Mouse (Mus musculus): ENCODE data around the gene Gm11541. TPM values are rescaled to one million over a fixed set of nuclear protein-coding genes. Genes with fewer than 3 reads are reported as not detected.

Gene Gm11541
- polyA plus RNA-seq, 1 experiment from 2014 or later = 1.4 TPM

DNA sequence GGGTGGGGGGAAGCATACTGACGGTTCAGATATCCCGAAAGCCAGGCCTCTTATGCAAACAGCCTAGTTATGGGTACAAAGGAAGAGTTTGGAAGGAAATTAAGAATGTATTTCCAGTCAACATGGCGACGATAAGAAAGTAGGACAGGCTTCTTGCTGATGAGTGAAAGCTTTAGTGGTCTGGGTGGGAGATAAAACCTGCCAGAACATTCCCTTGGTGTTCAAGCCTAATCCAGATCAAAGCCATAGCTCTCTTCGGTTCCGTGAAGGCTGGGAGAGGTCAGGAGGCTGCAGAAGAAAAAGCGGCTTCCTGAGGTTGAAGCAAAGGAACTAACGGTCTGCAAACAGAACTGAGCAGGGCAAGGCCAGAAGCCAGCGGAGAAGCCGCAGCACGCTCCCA, 12.9 kb upstream of the Gm11541 start:
- H3K27ac ChIP-seq = peak overlapping the region; percentile 52; the same call in 1 of the 2 replicates
- 0 out of 2 replicates have a peak, but pooled peaks cover 3% of the 10 kb centered on the region for H3K4me1 ChIP-seq (replicated peaks; ENCODE audit: insufficient read depth, low read length)
- no peak overlapping the region for H3K4me3 ChIP-seq (replicated peaks; ENCODE audit: low read depth, low read length)
- no peak for TF ChIP-seq CTCF (IDR thresholded peaks at IDR 0.05; ENCODE audit: low read depth)
- no peaks in the 10 kb centered on the region for H3K9me3 ChIP-seq (replicated peaks; ENCODE audit: low read length)
- DNase-seq (ENCODE audit: low spot score) (peak; percentile 43), ATAC-seq (replicated peaks; ENCODE audit: low FRiP score, low read depth) (no peak)
- peak overlapping the region; percentile 23 for H3K4me2 ChIP-seq (ENCODE audit: low read length)
- no peaks in the 10 kb centered on the region; the same call in 1 of the 2 replicates for H3K27me3 ChIP-seq (ENCODE audit: insufficient read depth, low read length)
- WGBS = 31% methylated on average over 11 of the region's 11 CpGs
- no peaks in the 10 kb centered on the region for H3K36me3 ChIP-seq (ENCODE audit: insufficient read depth, low read length)
- 0 out of 2 replicates have a peak overlapping the region, but pooled peaks have one; percentile 13 for H3K9ac ChIP-seq (ENCODE audit: low read depth, low read length)

DNA sequence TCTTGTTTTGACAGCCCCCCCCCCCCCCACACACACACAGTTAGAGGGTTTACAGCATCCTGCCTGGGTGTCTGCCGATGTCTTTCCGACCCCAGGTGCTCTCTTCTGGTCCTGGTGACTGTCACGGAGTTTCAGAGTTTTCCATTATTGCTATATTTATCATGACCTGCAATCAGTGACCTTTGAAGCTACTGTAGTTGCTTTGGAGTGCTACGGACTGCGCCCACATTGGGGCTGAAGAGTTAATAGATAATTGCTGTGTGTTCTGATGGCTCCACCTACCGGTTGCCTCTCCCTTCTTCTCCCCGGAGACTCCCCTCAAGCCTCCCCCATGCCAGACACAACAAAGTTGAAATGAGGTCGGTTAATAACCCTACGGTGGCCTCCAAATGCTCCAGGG, 12.5 kb upstream of the Gm11541 start:
- Histone ChIP-seq H3K4me3 (replicated peaks; ENCODE audit: low read depth, low read length) (no peak overlapping the region), H3K27ac (no peak overlapping the region), H3K9me3 (replicated peaks; ENCODE audit: low read length) (no peaks in the 10 kb centered on the region), H3K4me2 (ENCODE audit: low read length) (peak overlapping the region; percentile 23), H3K27me3 (ENCODE audit: insufficient read depth, low read length) (no peaks in the 10 kb centered on the region; the same call in 1 of the 2 replicates), H3K9ac (ENCODE audit: low read depth, low read length) (no peak overlapping the region), H3K4me1 (replicated peaks; ENCODE audit: insufficient read depth, low read length) (0 out of 2 replicates have a peak, but pooled peaks cover 3% of the 10 kb centered on the region), H3K36me3 (ENCODE audit: insufficient read depth, low read length) (no peaks in the 10 kb centered on the region)
- ATAC-seq (replicated peaks; ENCODE audit: low FRiP score, low read depth) (peak; percentile 24; the same call in 1 of the 2 replicates), DNase-seq (ENCODE audit: low spot score) (peak; percentile 91)
- TF ChIP-seq CTCF (IDR thresholded peaks at IDR 0.05; ENCODE audit: low read depth) = peak; percentile 74
- 7% methylated on average over 9 of the region's 9 CpGs for WGBS

- 0 out of 2 replicates have a peak, but pooled peaks cover 3% of the 10 kb centered on the region for H3K4me1 ChIP-seq (replicated peaks; ENCODE audit: insufficient read depth, low read length)
- DNase-seq (ENCODE audit: low spot score) = no peak
- H3K9ac ChIP-seq (ENCODE audit: low read depth, low read length) = no peak overlapping the region
- H3K4me3 ChIP-seq (replicated peaks; ENCODE audit: low read depth, low read length) = no peak overlapping the region
- H3K4me2 ChIP-seq (ENCODE audit: low read length) = no peak overlapping the region
- H3K27me3 ChIP-seq (ENCODE audit: insufficient read depth, low read length) = no peaks in the 10 kb centered on the region; the same call in 1 of the 2 replicates
- no peaks in the 10 kb centered on the region for H3K36me3 ChIP-seq (ENCODE audit: insufficient read depth, low read length)
- ATAC-seq (replicated peaks; ENCODE audit: low FRiP score, low read depth) = no peak
- H3K27ac ChIP-seq = no peak overlapping the region
- 80% methylated on average over 5 of the region's 5 CpGs for WGBS
- no peaks in the 10 kb centered on the region for H3K9me3 ChIP-seq (replicated peaks; ENCODE audit: low read length)
- TF ChIP-seq CTCF (IDR thresholded peaks at IDR 0.05; ENCODE audit: low read depth) = no peak
Measured at GRCm38 (mm10) chr11:94715622-94716021, 11.3 kb upstream of the Gm11541 start.

DNA sequence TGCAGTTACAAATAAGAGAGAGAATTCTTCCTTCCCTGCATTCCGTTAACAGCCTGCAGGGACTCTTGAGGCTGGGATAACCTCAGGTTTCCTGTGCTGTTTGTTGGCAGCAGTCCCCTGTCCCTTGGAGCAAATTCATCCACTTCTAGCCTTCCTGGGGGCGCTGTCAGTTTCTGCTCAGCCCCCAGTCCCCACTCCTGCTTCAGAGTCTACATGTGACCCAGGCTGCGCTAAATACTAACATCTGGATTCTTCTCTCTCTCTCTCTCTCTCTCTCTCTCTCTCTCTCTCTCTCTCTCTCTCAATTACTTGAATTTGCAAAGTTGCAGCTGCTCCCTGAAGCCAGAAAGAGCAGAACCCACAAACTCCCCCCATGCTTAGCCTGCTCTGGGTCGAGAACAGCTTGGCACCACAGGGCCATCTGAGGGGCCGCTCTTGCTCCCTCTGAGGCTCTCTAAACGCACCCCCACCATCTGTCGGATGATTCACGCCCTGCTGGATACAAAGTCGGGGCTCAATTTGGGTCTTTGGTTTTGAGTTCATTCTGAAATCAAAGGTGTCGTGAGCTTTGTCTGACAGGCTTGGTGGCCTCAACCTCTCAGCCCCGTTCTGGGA, 9.1 kb upstream of the Gm11541 start:
- H3K9ac ChIP-seq (ENCODE audit: low read depth, low read length) = no peak overlapping the region
- no peak overlapping the region for H3K4me2 ChIP-seq (ENCODE audit: low read length)
- 44% methylated on average over 11 of the region's 11 CpGs for WGBS
- H3K27me3 ChIP-seq (ENCODE audit: insufficient read depth, low read length) = no peaks in the 10 kb centered on the region; the same call in 1 of the 2 replicates
- DNase-seq (ENCODE audit: low spot score) (peak; percentile 77), ATAC-seq (replicated peaks; ENCODE audit: low FRiP score, low read depth) (no peak)
- no peaks in the 10 kb centered on the region for H3K9me3 ChIP-seq (replicated peaks; ENCODE audit: low read length)
- 0 out of 2 replicates have a peak, but pooled peaks cover 3% of the 10 kb centered on the region for H3K4me1 ChIP-seq (replicated peaks; ENCODE audit: insufficient read depth, low read length)
- TF ChIP-seq CTCF (IDR thresholded peaks at IDR 0.05; ENCODE audit: low read depth) = no peak; the same call in 1 of the 2 replicates
- H3K27ac ChIP-seq = 0 out of 2 replicates have a peak overlapping the region, but pooled peaks have one; percentile 2
- H3K4me3 ChIP-seq (replicated peaks; ENCODE audit: low read depth, low read length) = no peak overlapping the region
- no peaks in the 10 kb centered on the region for H3K36me3 ChIP-seq (ENCODE audit: insufficient read depth, low read length)

GRCm38 (mm10) chr11:94704020-94704419, 279 bp downstream of the Gm11541 start:
- Histone ChIP-seq H3K27ac (peak overlapping the region; percentile 31; the same call in 1 of the 2 replicates), H3K4me2 (ENCODE audit: low read length) (no peak overlapping the region), H3K9me3 (replicated peaks; ENCODE audit: low read length) (no peaks in the 10 kb centered on the region), H3K36me3 (ENCODE audit: insufficient read depth, low read length) (no peaks in the 10 kb centered on the region), H3K27me3 (ENCODE audit: insufficient read depth, low read length) (no peaks in the 10 kb centered on the region), H3K9ac (ENCODE audit: low read depth, low read length) (no peak overlapping the region), H3K4me3 (replicated peaks; ENCODE audit: low read depth, low read length) (no peak overlapping the region), H3K4me1 (replicated peaks; ENCODE audit: insufficient read depth, low read length) (0 out of 2 replicates have a peak, but pooled peaks cover 13% of the 10 kb centered on the region)
- DNase-seq (ENCODE audit: low spot score) (peak; percentile 63), ATAC-seq (replicated peaks; ENCODE audit: low FRiP score, low read depth) (no peak; the same call in 1 of the 2 replicates)
- TF ChIP-seq CTCF (IDR thresholded peaks at IDR 0.05; ENCODE audit: low read depth) = peak; percentile 57
- WGBS = 48% methylated on average over 7 of the region's 7 CpGs

DNA sequence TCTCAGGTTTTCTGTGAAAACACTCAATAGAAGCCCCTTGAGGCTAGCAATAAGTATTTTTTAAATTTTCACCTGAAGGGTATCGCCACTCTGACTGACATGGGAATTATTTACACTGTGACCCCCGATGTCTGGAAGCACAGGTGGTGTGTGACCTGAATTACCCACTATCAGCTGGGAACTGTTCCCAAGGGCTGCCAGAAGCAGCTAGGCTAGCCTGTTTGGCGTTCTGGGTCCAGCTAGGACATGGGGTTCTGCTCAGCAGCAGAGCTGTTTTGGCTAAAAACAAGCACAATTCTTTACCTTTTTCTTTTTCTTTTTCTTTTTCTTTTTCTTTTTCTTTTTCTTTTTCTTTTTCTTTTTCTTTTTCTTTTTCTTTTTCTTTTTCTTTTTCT, 2.1 kb downstream of the Gm11541 start:
- Histone ChIP-seq H3K27ac (no peak overlapping the region), H3K27me3 (ENCODE audit: insufficient read depth, low read length) (no peaks in the 10 kb centered on the region), H3K9ac (ENCODE audit: low read depth, low read length) (no peak overlapping the region), H3K4me3 (replicated peaks; ENCODE audit: low read depth, low read length) (no peak overlapping the region), H3K4me1 (replicated peaks; ENCODE audit: insufficient read depth, low read length) (0 out of 2 replicates have a peak, but pooled peaks cover 13% of the 10 kb centered on the region), H3K9me3 (replicated peaks; ENCODE audit: low read length) (no peaks in the 10 kb centered on the region), H3K36me3 (ENCODE audit: insufficient read depth, low read length) (no peaks in the 10 kb centered on the region), H3K4me2 (ENCODE audit: low read length) (no peak overlapping the region)
- DNase-seq (ENCODE audit: low spot score) (no peak), ATAC-seq (replicated peaks; ENCODE audit: low FRiP score, low read depth) (no peak)
- no peak for TF ChIP-seq CTCF (IDR thresholded peaks at IDR 0.05; ENCODE audit: low read depth)
- WGBS = 39% methylated on average over 3 of the region's 3 CpGs

All from kidney, postnatal 0 days (tissue).